Mouse (Mus musculus): ENCODE data around the gene Leng9. TPM values are rescaled to one million over a fixed set of nuclear protein-coding genes. Genes with fewer than 3 reads are reported as not detected.

Gene Leng9
- polyA plus RNA-seq, 1 experiment, result 5.1 TPM

GRCm38 (mm10) chr7:4136771-4137531 lies 13.2 kb downstream of the Leng9 start, which contains the start of gene Leng8:
TSS of gene Leng8 (plus strand) at chr7:4137039.
- Histone ChIP-seq H3K4me3 (ENCODE audit: control insufficient read depth, low read depth, low read length) (peak within 1 kb of the TSS; percentile 94), H3K4me1 (ENCODE audit: control insufficient read depth, insufficient read depth, low read length) (peaks cover 2% of the 10 kb centered on the region; the same call in 1 of the 2 replicates), H3K27ac (ENCODE audit: control insufficient read depth, insufficient read depth, low read depth, low read length) (peak within 1 kb of the TSS; percentile 99), H3K36me3 (ENCODE audit: control insufficient read depth, insufficient read depth, low read length) (no peaks in the 10 kb centered on the region), H3K27me3 (ENCODE audit: control insufficient read depth, insufficient read depth, low read length) (no peaks in the 10 kb centered on the region)
- TF ChIP-seq POLR2A (IDR thresholded peaks at IDR 0.05; ENCODE audit: control insufficient read depth, low read depth, low read length) (peak; percentile 93), CTCF (IDR thresholded peaks at IDR 0.05; ENCODE audit: control insufficient read depth, insufficient read depth, insufficient replicate concordance, low read depth, low read length) (no peak)

- Histone ChIP-seq H3K4me3 (ENCODE audit: control insufficient read depth, low read depth, low read length) (peak overlapping the region; percentile 94), H3K27ac (ENCODE audit: control insufficient read depth, insufficient read depth, low read depth, low read length) (peak overlapping the region; percentile 99), H3K27me3 (ENCODE audit: control insufficient read depth, insufficient read depth, low read length) (no peaks in the 10 kb centered on the region), H3K4me1 (ENCODE audit: control insufficient read depth, insufficient read depth, low read length) (peaks cover 2% of the 10 kb centered on the region; the same call in 1 of the 2 replicates), H3K36me3 (ENCODE audit: control insufficient read depth, insufficient read depth, low read length) (no peaks in the 10 kb centered on the region)
- no peak for TF ChIP-seq POLR2A (IDR thresholded peaks at IDR 0.05; ENCODE audit: control insufficient read depth, low read depth, low read length)
- no peak for TF ChIP-seq CTCF (IDR thresholded peaks at IDR 0.05; ENCODE audit: control insufficient read depth, insufficient read depth, insufficient replicate concordance, low read depth, low read length)
Measured at GRCm38 (mm10) chr7:4136404-4136770, 13.8 kb downstream of the Leng9 start.

- Histone ChIP-seq H3K27me3 (ENCODE audit: control insufficient read depth, insufficient read depth, low read length) (no peaks in the 10 kb centered on the region), H3K36me3 (ENCODE audit: control insufficient read depth, insufficient read depth, low read length) (no peaks in the 10 kb centered on the region), H3K4me1 (ENCODE audit: control insufficient read depth, insufficient read depth, low read length) (peaks cover 2% of the 10 kb centered on the region; the same call in 1 of the 2 replicates), H3K27ac (ENCODE audit: control insufficient read depth, insufficient read depth, low read depth, low read length) (no peak overlapping the region), H3K4me3 (ENCODE audit: control insufficient read depth, low read depth, low read length) (no peak overlapping the region)
- TF ChIP-seq CTCF (IDR thresholded peaks at IDR 0.05; ENCODE audit: control insufficient read depth, insufficient read depth, insufficient replicate concordance, low read depth, low read length) (no peak), POLR2A (IDR thresholded peaks at IDR 0.05; ENCODE audit: control insufficient read depth, low read depth, low read length) (no peak)
Measured at GRCm38 (mm10) chr7:4134911-4135310, 15.3 kb downstream of the Leng9 start.

GRCm38 (mm10) chr7:4132998-4133397 lies 17.2 kb downstream of the Leng9 start:
- H3K4me1 ChIP-seq (ENCODE audit: control insufficient read depth, insufficient read depth, low read length), result peaks cover 9% of the 10 kb centered on the region
- no peak for TF ChIP-seq CTCF (IDR thresholded peaks at IDR 0.05; ENCODE audit: control insufficient read depth, insufficient read depth, insufficient replicate concordance, low read depth, low read length)
- no peak for TF ChIP-seq POLR2A (IDR thresholded peaks at IDR 0.05; ENCODE audit: control insufficient read depth, low read depth, low read length)
- no peak overlapping the region for H3K27ac ChIP-seq (ENCODE audit: control insufficient read depth, insufficient read depth, low read depth, low read length)
- no peaks in the 10 kb centered on the region for H3K36me3 ChIP-seq (ENCODE audit: control insufficient read depth, insufficient read depth, low read length)
- no peaks in the 10 kb centered on the region for H3K27me3 ChIP-seq (ENCODE audit: control insufficient read depth, insufficient read depth, low read length)
- H3K4me3 ChIP-seq (ENCODE audit: control insufficient read depth, low read depth, low read length), result no peak overlapping the region

- no peaks in the 10 kb centered on the region for H3K36me3 ChIP-seq (ENCODE audit: control insufficient read depth, insufficient read depth, low read length)
- no peak overlapping the region for H3K4me3 ChIP-seq (ENCODE audit: control insufficient read depth, low read depth, low read length)
- H3K27me3 ChIP-seq (ENCODE audit: control insufficient read depth, insufficient read depth, low read length), result no peaks in the 10 kb centered on the region
- no peak overlapping the region for H3K27ac ChIP-seq (ENCODE audit: control insufficient read depth, insufficient read depth, low read depth, low read length)
- peaks cover 9% of the 10 kb centered on the region for H3K4me1 ChIP-seq (ENCODE audit: control insufficient read depth, insufficient read depth, low read length)
- no peak for TF ChIP-seq CTCF (IDR thresholded peaks at IDR 0.05; ENCODE audit: control insufficient read depth, insufficient read depth, insufficient replicate concordance, low read depth, low read length)
- TF ChIP-seq POLR2A (IDR thresholded peaks at IDR 0.05; ENCODE audit: control insufficient read depth, low read depth, low read length), result no peak
Measured at GRCm38 (mm10) chr7:4132581-4132980, 17.6 kb downstream of the Leng9 start.

GRCm38 (mm10) chr7:4131964-4132363 lies 18.2 kb downstream of the Leng9 start:
- Histone ChIP-seq H3K36me3 (ENCODE audit: control insufficient read depth, insufficient read depth, low read length) (no peaks in the 10 kb centered on the region), H3K27ac (ENCODE audit: control insufficient read depth, insufficient read depth, low read depth, low read length) (no peak overlapping the region), H3K27me3 (ENCODE audit: control insufficient read depth, insufficient read depth, low read length) (no peaks in the 10 kb centered on the region), H3K4me1 (ENCODE audit: control insufficient read depth, insufficient read depth, low read length) (peaks cover 9% of the 10 kb centered on the region), H3K4me3 (ENCODE audit: control insufficient read depth, low read depth, low read length) (no peak overlapping the region)
- no peak for TF ChIP-seq POLR2A (IDR thresholded peaks at IDR 0.05; ENCODE audit: control insufficient read depth, low read depth, low read length)
- no peak for TF ChIP-seq CTCF (IDR thresholded peaks at IDR 0.05; ENCODE audit: control insufficient read depth, insufficient read depth, insufficient replicate concordance, low read depth, low read length)

- H3K27me3 ChIP-seq (ENCODE audit: control insufficient read depth, insufficient read depth, low read length), result no peaks in the 10 kb centered on the region
- H3K27ac ChIP-seq (ENCODE audit: control insufficient read depth, insufficient read depth, low read depth, low read length), result peak overlapping the region; percentile 43; the same call in 1 of the 2 replicates
Measured at GRCm38 (mm10) chr7:4130686-4131452, 19.3 kb downstream of the Leng9 start.

More at GRCm38 (mm10) chr7:4130686-4131452, 19.3 kb downstream of the Leng9 start:
- peak; percentile 11; the same call in 1 of the 2 replicates for TF ChIP-seq POLR2A (IDR thresholded peaks at IDR 0.05; ENCODE audit: control insufficient read depth, low read depth, low read length)
- peak; percentile 75; the same call in 1 of the 2 replicates for TF ChIP-seq CTCF (IDR thresholded peaks at IDR 0.05; ENCODE audit: control insufficient read depth, insufficient read depth, insufficient replicate concordance, low read depth, low read length)
- no peak overlapping the region for H3K4me3 ChIP-seq (ENCODE audit: control insufficient read depth, low read depth, low read length)
- no peaks in the 10 kb centered on the region for H3K36me3 ChIP-seq (ENCODE audit: control insufficient read depth, insufficient read depth, low read length)
- H3K4me1 ChIP-seq (ENCODE audit: control insufficient read depth, insufficient read depth, low read length), result peaks cover 9% of the 10 kb centered on the region

Measured in testis, adult 2 months (tissue).